15 mouse cellular contexts compared by ENCODE assay signal in the genomic region with DNA sequence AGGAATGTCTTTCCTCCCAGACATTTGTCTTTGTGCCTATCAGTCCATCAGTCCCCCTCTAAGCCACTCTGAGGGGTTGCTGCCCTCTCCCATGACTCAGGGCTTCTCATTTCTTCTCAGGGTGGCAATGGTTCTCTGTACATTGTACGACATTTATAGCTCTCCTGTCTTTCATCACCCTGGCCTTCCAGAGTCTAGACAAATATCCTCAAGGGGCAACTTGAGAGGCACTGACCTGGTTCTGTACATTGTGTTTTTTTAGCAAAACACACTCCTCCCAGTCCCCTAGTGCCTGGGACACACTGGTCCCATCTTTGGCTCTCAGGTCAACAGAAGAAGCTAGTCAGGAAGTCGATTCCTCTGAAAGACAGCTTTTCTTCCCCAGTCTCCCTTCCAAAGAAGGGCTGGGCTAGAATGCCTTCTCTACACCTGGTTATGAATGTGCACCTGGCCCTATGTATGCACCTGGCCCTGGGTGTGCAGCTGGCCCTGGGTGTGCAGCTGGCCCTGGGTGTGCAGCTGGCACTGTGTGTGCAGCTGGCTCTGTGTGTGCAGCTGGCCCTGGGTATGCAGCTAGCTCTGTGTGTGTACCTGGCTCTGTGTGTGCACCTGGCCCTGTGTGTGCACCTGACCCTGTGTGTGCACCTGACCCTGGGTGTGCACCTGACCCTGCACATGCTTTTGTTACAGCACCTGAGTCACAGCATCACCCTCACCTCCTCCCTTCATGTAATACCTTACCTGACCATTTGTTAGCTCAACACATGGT.
DNase-seq lines count a peak whose midpoint lies in the region; ATAC-seq lines count a peak whose summit lies in the region.
"Had no signal": no experiment of that assay in that cellular context is flagged by ENCODE, and none has a peak within 500 bp of the region (broad histone marks: within the 10 kb centered on the region; RNA-seq: fewer than 3 reads in every experiment).

No protein-coding gene starts in this region.

- peak overlapping the region; percentile 48; the same call in 1 of the 2 replicates for H3K27ac ChIP-seq in embryonic facial prominence, embryonic 13.5 days
- H3K27ac ChIP-seq in embryonic facial prominence, embryonic 10.5 days (replicated peaks): no peak overlapping the region
- H3K27ac ChIP-seq in heart, embryonic 16.5 days (ENCODE audit: low read length): no peak overlapping the region
- H3K27ac ChIP-seq in neural tube, embryonic 12.5 days: no peak overlapping the region
- H3K27ac ChIP-seq in neural tube, embryonic 15.5 days (replicated peaks): no peak overlapping the region
- 0 out of 2 replicates have a peak overlapping the region, but pooled peaks have one; percentile 1 for H3K27ac ChIP-seq in stomach, embryonic 16.5 days (ENCODE audit: low read length)
- H3K27ac ChIP-seq in midbrain, embryonic 15.5 days: no peak overlapping the region
- H3K27ac ChIP-seq: liver, embryonic 13.5 days had no signal

- 35% methylated on average over 2 of the region's 2 CpGs for WGBS in embryonic facial prominence, embryonic 13.5 days
- WGBS in embryonic facial prominence, embryonic 10.5 days: 51% methylated on average over 2 of the region's 2 CpGs
- WGBS in heart, embryonic 16.5 days: 27% methylated on average over 2 of the region's 2 CpGs
- WGBS in neural tube, embryonic 12.5 days: 65% methylated on average over 2 of the region's 2 CpGs
- 61% methylated on average over 2 of the region's 2 CpGs for WGBS in neural tube, embryonic 15.5 days
- 48% methylated on average over 2 of the region's 2 CpGs for WGBS in stomach, embryonic 16.5 days
- 86% methylated on average over 2 of the region's 2 CpGs for WGBS in midbrain, embryonic 15.5 days

- H3K4me2 ChIP-seq in embryonic facial prominence, embryonic 13.5 days: no peak overlapping the region
- peak overlapping the region; percentile 33 for H3K4me2 ChIP-seq in heart, embryonic 16.5 days (ENCODE audit: low read depth, low read length)
- H3K4me2 ChIP-seq in neural tube, embryonic 12.5 days (replicated peaks): no peak overlapping the region
- H3K4me2 ChIP-seq in neural tube, embryonic 15.5 days: no peak overlapping the region
- no peak overlapping the region for H3K4me2 ChIP-seq in stomach, embryonic 16.5 days (ENCODE audit: low read depth, low read length)
- no peak overlapping the region for H3K4me2 ChIP-seq in midbrain, embryonic 15.5 days
- H3K4me2 ChIP-seq: liver, embryonic 13.5 days had no signal

- no peaks in the 10 kb centered on the region for H3K9me3 ChIP-seq in embryonic facial prominence, embryonic 13.5 days
- no peaks in the 10 kb centered on the region for H3K9me3 ChIP-seq in embryonic facial prominence, embryonic 10.5 days
- no peaks in the 10 kb centered on the region for H3K9me3 ChIP-seq in heart, embryonic 16.5 days (replicated peaks; ENCODE audit: control insufficient read depth, low read length)
- H3K9me3 ChIP-seq in neural tube, embryonic 12.5 days: no peaks in the 10 kb centered on the region
- H3K9me3 ChIP-seq in neural tube, embryonic 15.5 days (replicated peaks): no peaks in the 10 kb centered on the region
- H3K9me3 ChIP-seq in stomach, embryonic 16.5 days (replicated peaks; ENCODE audit: control insufficient read depth, low read length): no peaks in the 10 kb centered on the region
- H3K9me3 ChIP-seq in midbrain, embryonic 15.5 days: no peaks in the 10 kb centered on the region
- H3K9me3 ChIP-seq: liver, embryonic 13.5 days had no signal

- H3K4me3 ChIP-seq in embryonic facial prominence, embryonic 13.5 days: no peak overlapping the region
- H3K4me3 ChIP-seq in embryonic facial prominence, embryonic 10.5 days: no peak overlapping the region
- no peak overlapping the region for H3K4me3 ChIP-seq in heart, embryonic 16.5 days (ENCODE audit: low read length)
- H3K4me3 ChIP-seq in neural tube, embryonic 12.5 days: no peak overlapping the region
- H3K4me3 ChIP-seq in neural tube, embryonic 15.5 days (replicated peaks): no peak overlapping the region
- H3K4me3 ChIP-seq in stomach, embryonic 16.5 days (replicated peaks; ENCODE audit: low read length): no peak overlapping the region
- H3K4me3 ChIP-seq in midbrain, embryonic 15.5 days: no peak overlapping the region
- H3K4me3 ChIP-seq: liver, embryonic 13.5 days had no signal

- no peaks in the 10 kb centered on the region for H3K36me3 ChIP-seq in embryonic facial prominence, embryonic 13.5 days
- no peaks in the 10 kb centered on the region; the same call in 1 of the 2 replicates for H3K36me3 ChIP-seq in embryonic facial prominence, embryonic 10.5 days (replicated peaks)
- no peaks in the 10 kb centered on the region for H3K36me3 ChIP-seq in heart, embryonic 16.5 days (ENCODE audit: control insufficient read depth, insufficient read depth)
- no peaks in the 10 kb centered on the region for H3K36me3 ChIP-seq in neural tube, embryonic 12.5 days
- H3K36me3 ChIP-seq in neural tube, embryonic 15.5 days: no peaks in the 10 kb centered on the region
- no peaks in the 10 kb centered on the region for H3K36me3 ChIP-seq in stomach, embryonic 16.5 days (ENCODE audit: control insufficient read depth, insufficient read depth, low read length)
- H3K36me3 ChIP-seq in midbrain, embryonic 15.5 days (replicated peaks): no peaks in the 10 kb centered on the region
- H3K36me3 ChIP-seq: liver, embryonic 13.5 days had no signal

- no peak overlapping the region for H3K9ac ChIP-seq in embryonic facial prominence, embryonic 13.5 days
- H3K9ac ChIP-seq in heart, embryonic 16.5 days (ENCODE audit: low read length): peak overlapping the region; percentile 21; the same call in 1 of the 2 replicates
- no peak overlapping the region for H3K9ac ChIP-seq in neural tube, embryonic 12.5 days
- H3K9ac ChIP-seq in neural tube, embryonic 15.5 days (replicated peaks): no peak overlapping the region
- no peak overlapping the region for H3K9ac ChIP-seq in stomach, embryonic 16.5 days (ENCODE audit: low read length)
- no peak overlapping the region for H3K9ac ChIP-seq in midbrain, embryonic 15.5 days
- H3K9ac ChIP-seq: liver, embryonic 13.5 days had no signal

- no peak for ATAC-seq in embryonic facial prominence, embryonic 13.5 days (ENCODE audit: insufficient number of reproducible peaks, insufficient read depth, low FRiP score, low TSS enrichment, low read depth)
- ATAC-seq in heart, embryonic 16.5 days (replicated peaks; ENCODE audit: extremely low read depth, insufficient read depth, low FRiP score): no peak
- 0 out of 2 replicates have a peak, but pooled peaks have one; percentile 21 for ATAC-seq in neural tube, embryonic 12.5 days (ENCODE audit: low FRiP score, low read depth)
- no peak for ATAC-seq in neural tube, embryonic 15.5 days (ENCODE audit: low FRiP score)
- ATAC-seq in stomach, embryonic 16.5 days (ENCODE audit: insufficient read depth, low FRiP score): no peak; the same call in 1 of the 2 replicates
- no peak for ATAC-seq in midbrain, embryonic 15.5 days (replicated peaks)
- ATAC-seq: forebrain, embryonic 16.5 days had no signal

- H3K27me3 ChIP-seq in embryonic facial prominence, embryonic 13.5 days: no peaks in the 10 kb centered on the region
- H3K27me3 ChIP-seq in embryonic facial prominence, embryonic 10.5 days (replicated peaks; ENCODE audit: low read depth, poor library complexity, severe bottlenecking): no peaks in the 10 kb centered on the region
- no peaks in the 10 kb centered on the region for H3K27me3 ChIP-seq in heart, embryonic 16.5 days (ENCODE audit: control insufficient read depth, insufficient read depth, low read length)
- H3K27me3 ChIP-seq in neural tube, embryonic 12.5 days (replicated peaks): no peaks in the 10 kb centered on the region
- H3K27me3 ChIP-seq in neural tube, embryonic 15.5 days (replicated peaks): no peaks in the 10 kb centered on the region
- no peaks in the 10 kb centered on the region for H3K27me3 ChIP-seq in stomach, embryonic 16.5 days (ENCODE audit: control insufficient read depth, insufficient read depth, low read length)
- H3K27me3 ChIP-seq in midbrain, embryonic 15.5 days (replicated peaks): no peaks in the 10 kb centered on the region
- H3K27me3 ChIP-seq: liver, embryonic 13.5 days had no signal

- intact Hi-C loops in heart, postnatal 36 days (cut with DNase I): loop anchor here (5.0 kb wide), 1 partner anchor 49 kb away; no protein-coding TSS in a partner anchor

- peaks cover 81% of the 10 kb centered on the region for H3K4me1 ChIP-seq in embryonic facial prominence, embryonic 13.5 days
- H3K4me1 ChIP-seq in embryonic facial prominence, embryonic 10.5 days: peaks cover 76% of the 10 kb centered on the region
- peaks cover 19% of the 10 kb centered on the region for H3K4me1 ChIP-seq in heart, embryonic 16.5 days (ENCODE audit: control insufficient read depth, insufficient read depth, low read length)
- peaks cover 46% of the 10 kb centered on the region for H3K4me1 ChIP-seq in neural tube, embryonic 12.5 days
- peaks cover 49% of the 10 kb centered on the region for H3K4me1 ChIP-seq in neural tube, embryonic 15.5 days
- peaks cover 73% of the 10 kb centered on the region for H3K4me1 ChIP-seq in stomach, embryonic 16.5 days (ENCODE audit: control insufficient read depth, insufficient read depth, low read length)
- peaks cover 10% of the 10 kb centered on the region for H3K4me1 ChIP-seq in midbrain, embryonic 15.5 days

- no peak for DNase-seq in embryonic facial prominence, embryonic 10.5 days (ENCODE audit: low spot score)
- no peak for DNase-seq in heart, postnatal 36 days
- DNase-seq: cerebellum, adult 11-12 months; gastrocnemius, postnatal 25 days; kidney, adult 2 months; liver, embryonic 13.5 days; right cerebral cortex, adult 18-20 months; thymus, adult 18-20 months had no signal

Comparison
In these comparisons a context has a peak if more than half of its experiments do, and no peak if none do; other contexts are left out.
1. H3K27ac ChIP-seq: peak in embryonic facial prominence, embryonic 13.5 days (single experiment) and stomach, embryonic 16.5 days (single experiment); none in embryonic facial prominence, embryonic 10.5 days (single experiment), heart, embryonic 16.5 days (single experiment), neural tube, embryonic 12.5 days (single experiment), neural tube, embryonic 15.5 days (single experiment) and midbrain, embryonic 15.5 days (single experiment).